Mouse (Mus musculus) granulocyte monocyte progenitor cell, adult 5-6 weeks (primary cell): ENCODE data around the gene Eral1. TPM values are rescaled to one million over a fixed set of nuclear protein-coding genes. Genes with fewer than 3 reads are reported as not detected.

Source experiments
- ATAC-seq: replicated peaks from 2 replicates; pipeline ENCODE4 v1.8.0; 2016; ENCODE audit warnings: mild to moderate bottlenecking, moderate TSS enrichment, inconsistent platforms; ENCODE audit not compliant: poor library complexity, severe bottlenecking
- total RNA-seq, 2 experiments: library from RNA; stranded (forward) in 1 of 2; stranded (reverse) in 1 of 2; fragments of 200-712, 200-1000 nt in 1 of 2; fragments of >200 nt in 1 of 2; fragmentation: Nextera tagmentation in 1 of 2; gene quantifications; 2 replicates each; pipeline ENCODE4 v1.2.3; 2014 to 2017

The Eral1 gene
- total RNA-seq (2014; fragmentation: Nextera tagmentation), result 17.8 and 18.7 TPM in 2 replicates
- total RNA-seq (2017), result 27.4 and 32.0 TPM in 2 replicates

GRCm38 (mm10) chr11:78079961-78080921 is at the start of gene Eral1:
TSS of gene Eral1 (minus strand) at chr11:78080383.
- ATAC-seq, result peak; percentile 95

GRCm38 (mm10) chr11:78129458-78129857 is 49.3 kb upstream of the Eral1 start:
- no peak for ATAC-seq

GRCm38 (mm10) chr11:78126739-78127138 is 46.6 kb upstream of the Eral1 start:
- ATAC-seq, result peak; percentile 87

GRCm38 (mm10) chr11:78125691-78126090 is 45.5 kb upstream of the Eral1 start:
- peak; percentile 28 for ATAC-seq

- no peak for ATAC-seq
These were observed 43.6 kb upstream of the Eral1 start for GRCm38 (mm10) chr11:78123782-78124181.

GRCm38 (mm10) chr11:78122815-78123214 is 42.6 kb upstream of the Eral1 start:
- no peak for ATAC-seq

GRCm38 (mm10) chr11:78121176-78121575 is 41.0 kb upstream of the Eral1 start:
- ATAC-seq, result no peak

- ATAC-seq, result peak; percentile 64
These were observed 39.7 kb upstream of the Eral1 start for GRCm38 (mm10) chr11:78119898-78120297.

- ATAC-seq, result no peak
These were observed 38.3 kb upstream of the Eral1 start for GRCm38 (mm10) chr11:78118467-78118866.

- no peak for ATAC-seq
These were observed 35.9 kb upstream of the Eral1 start for GRCm38 (mm10) chr11:78116146-78116410.

- peak; percentile 83 for ATAC-seq
These were observed 35.4 kb upstream of the Eral1 start for GRCm38 (mm10) chr11:78115367-78116145.

GRCm38 (mm10) chr11:78114676-78115366 is 34.6 kb upstream of the Eral1 start:
- ATAC-seq, result no peak; the same call in 1 of the 2 replicates

GRCm38 (mm10) chr11:78113616-78114015 is 33.4 kb upstream of the Eral1 start:
- ATAC-seq, result no peak

- ATAC-seq, result no peak
These were observed 24.3 kb upstream of the Eral1 start for GRCm38 (mm10) chr11:78104501-78104900.

GRCm38 (mm10) chr11:78102958-78103747 is 23.0 kb upstream of the Eral1 start:
- ATAC-seq, result no peak

- no peak for ATAC-seq
These were observed 22.0 kb upstream of the Eral1 start for GRCm38 (mm10) chr11:78102142-78102541.

GRCm38 (mm10) chr11:78100746-78101145 is 20.6 kb upstream of the Eral1 start:
- ATAC-seq, result peak; percentile 95

GRCm38 (mm10) chr11:78097077-78097476 is 16.9 kb upstream of the Eral1 start:
- no peak for ATAC-seq

- no peak for ATAC-seq
These were observed 14.9 kb upstream of the Eral1 start for GRCm38 (mm10) chr11:78095144-78095516.
